Mouse (Mus musculus): Measurements from ENCODE around the gene Ahsg.

GRCm38 (mm10) chr16:22877660-22878390 lies 13.3 kb upstream of the Ahsg start:
- TF ChIP-seq EP300 (IDR thresholded peaks at IDR 0.05; ENCODE audit: low read depth in 1 of 2, low read length in 2 of 2) (no peak), MAX (IDR thresholded peaks at IDR 0.05; ENCODE audit: low read length) (no peak), CTCF (IDR thresholded peaks at IDR 0.05 in 2 of 3, conservative IDR thresholded peaks at IDR 0.05 in 1 of 3; ENCODE audit: control insufficient read depth in 1 of 3, insufficient read depth in 1 of 3, low read depth in 2 of 3, low read length in 3 of 3, poor library complexity in 1 of 3, severe bottlenecking in 1 of 3) (no peak)

All from MEL (cell line).